Comparison of ENCODE assay signal across 10 mouse cellular contexts in genomic region chrX:42087731-42088130, GRCm38 (mm10).
"Had no signal": no experiment of that assay in that cellular context is flagged by ENCODE, and none has a peak within 500 bp of the region (broad histone marks: within the 10 kb centered on the region; RNA-seq: fewer than 3 reads in every experiment).

No protein-coding gene starts in this region.

- H3K36me3 ChIP-seq: kidney, embryonic 15.5 days; limb, embryonic 15.5 days; midbrain, embryonic 13.5 days; neural tube, embryonic 15.5 days had no signal

- H3K4me3 ChIP-seq: kidney, embryonic 15.5 days; layer of hippocampus, adult 2 months; limb, embryonic 15.5 days; midbrain, embryonic 13.5 days; neural tube, embryonic 15.5 days had no signal

- H3K4me1 ChIP-seq: kidney, embryonic 15.5 days; limb, embryonic 15.5 days; midbrain, embryonic 13.5 days; neural tube, embryonic 15.5 days had no signal

- DNase-seq: lung, adult 18-20 months; right cerebral cortex, adult 18-20 months; right cerebral cortex, postnatal 25 days; thymus, postnatal 36 days had no signal

- H3K27me3 ChIP-seq: kidney, embryonic 15.5 days; limb, embryonic 15.5 days; midbrain, embryonic 13.5 days; neural tube, embryonic 15.5 days had no signal

- ATAC-seq: midbrain, embryonic 13.5 days had no signal

- H3K27ac ChIP-seq: kidney, embryonic 15.5 days; layer of hippocampus, adult 2 months; limb, embryonic 15.5 days; liver, embryonic 14.5 days; midbrain, embryonic 13.5 days; neural tube, embryonic 15.5 days had no signal

- H3K4me2 ChIP-seq: kidney, embryonic 15.5 days; limb, embryonic 15.5 days; midbrain, embryonic 13.5 days; neural tube, embryonic 15.5 days had no signal

- H3K9ac ChIP-seq: kidney, embryonic 15.5 days; limb, embryonic 15.5 days; liver, embryonic 14.5 days; midbrain, embryonic 13.5 days; neural tube, embryonic 15.5 days had no signal

- H3K9me3 ChIP-seq: kidney, embryonic 15.5 days; limb, embryonic 15.5 days; midbrain, embryonic 13.5 days; neural tube, embryonic 15.5 days had no signal
